Mouse (Mus musculus): Measurements from ENCODE around the gene Mapk12. TPM values are rescaled to one million over a fixed set of nuclear protein-coding genes. Genes with fewer than 3 reads are reported as not detected.

Mapk12 gene
- total RNA-seq (2017), result 0.39 to 5.8 TPM (median 3.7 TPM) in 3 replicates

DNA sequence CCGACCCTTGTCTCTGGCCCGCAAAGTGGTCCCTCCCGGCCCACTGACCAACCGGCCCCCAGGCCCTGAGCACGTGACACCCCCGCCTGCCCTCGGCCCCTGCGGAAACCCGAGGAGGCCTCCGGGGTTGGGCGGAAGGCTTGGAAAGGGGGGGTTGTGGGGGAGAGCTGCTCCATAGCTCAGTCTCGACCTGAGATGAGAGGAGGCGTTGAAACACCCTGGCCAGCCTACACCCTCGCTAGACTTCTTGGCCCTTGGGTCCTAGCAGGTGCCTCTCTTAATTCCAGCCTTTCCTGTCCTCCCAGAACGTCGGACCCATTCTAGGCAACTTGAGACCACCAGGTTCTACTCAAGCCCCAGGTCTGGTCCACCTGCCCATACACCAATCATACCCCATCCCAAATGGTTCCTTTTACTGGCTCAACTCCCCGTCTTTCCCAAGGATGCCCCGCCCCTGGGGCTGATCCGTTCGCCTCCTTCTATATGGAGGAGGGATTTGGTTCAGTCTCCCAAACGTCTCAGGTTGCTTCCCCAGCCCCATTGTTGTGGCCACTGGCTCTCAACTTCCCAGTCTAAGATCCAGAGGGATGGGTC is at the start of gene Mapk12:
Gene Mapk12, minus strand, starts transcription at position 45 of the 594 bp plus-strand sequence.
- ATAC-seq (replicated peaks; ENCODE audit: insufficient number of reproducible peaks, low FRiP score, low TSS enrichment, poor library complexity, severe bottlenecking), result no peak

DNA sequence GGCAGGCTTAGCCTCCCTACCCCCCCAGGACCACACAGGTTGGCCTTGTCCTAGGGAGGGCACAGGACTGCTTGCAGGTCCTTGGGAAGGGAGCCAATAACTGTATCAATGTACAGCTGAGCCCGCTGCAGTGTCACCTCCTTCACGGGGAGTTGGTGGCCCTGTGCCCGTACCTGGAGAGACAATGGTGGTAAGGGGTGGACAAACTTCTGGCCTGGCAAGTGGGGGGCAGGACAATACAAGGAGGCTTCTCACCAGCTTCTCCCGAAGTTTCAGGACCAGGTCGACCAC is 44.4 kb upstream of the Mapk12 start:
- ATAC-seq (replicated peaks; ENCODE audit: insufficient number of reproducible peaks, low FRiP score, low TSS enrichment, poor library complexity, severe bottlenecking), result no peak

DNA sequence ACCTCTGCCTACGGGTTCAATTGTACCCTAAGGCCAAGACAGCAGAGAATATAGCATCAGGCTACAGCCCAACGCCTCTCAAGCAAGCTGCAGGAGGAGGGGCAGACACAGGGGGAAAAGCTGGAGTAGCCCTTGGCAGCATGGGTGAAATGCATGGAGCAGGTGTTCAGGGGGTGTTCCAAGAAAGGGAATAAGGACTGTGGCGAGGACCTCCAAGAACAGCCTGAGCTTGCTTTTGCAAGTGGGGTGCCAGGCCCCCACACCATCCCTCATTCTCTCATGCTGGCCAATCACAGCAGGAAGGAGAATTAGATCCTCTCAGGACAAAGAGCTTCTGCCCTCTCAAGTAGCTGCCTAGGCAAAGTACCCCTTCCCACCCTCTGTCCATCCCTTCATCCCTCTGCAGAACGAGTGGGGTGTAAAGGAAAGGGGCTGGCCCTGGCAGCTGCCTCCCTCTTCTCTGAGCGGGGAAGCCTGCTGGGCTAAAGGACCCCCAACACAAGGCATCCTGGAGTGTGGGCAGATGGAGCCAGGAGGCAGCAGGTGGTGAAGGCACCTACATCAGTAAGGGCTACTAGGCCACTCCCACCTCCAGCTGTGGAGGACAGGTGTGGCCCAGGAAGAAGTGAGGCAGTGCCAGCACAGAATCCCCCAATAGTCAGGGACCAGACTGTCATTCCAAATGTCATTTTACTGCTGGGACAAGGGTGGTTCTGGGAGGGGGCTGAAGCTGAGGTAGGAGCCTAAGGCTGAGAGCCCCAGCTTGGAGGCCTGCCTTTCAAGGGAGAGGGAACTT is 43.8 kb upstream of the Mapk12 start:
- ATAC-seq (replicated peaks; ENCODE audit: insufficient number of reproducible peaks, low FRiP score, low TSS enrichment, poor library complexity, severe bottlenecking), result no peak

DNA sequence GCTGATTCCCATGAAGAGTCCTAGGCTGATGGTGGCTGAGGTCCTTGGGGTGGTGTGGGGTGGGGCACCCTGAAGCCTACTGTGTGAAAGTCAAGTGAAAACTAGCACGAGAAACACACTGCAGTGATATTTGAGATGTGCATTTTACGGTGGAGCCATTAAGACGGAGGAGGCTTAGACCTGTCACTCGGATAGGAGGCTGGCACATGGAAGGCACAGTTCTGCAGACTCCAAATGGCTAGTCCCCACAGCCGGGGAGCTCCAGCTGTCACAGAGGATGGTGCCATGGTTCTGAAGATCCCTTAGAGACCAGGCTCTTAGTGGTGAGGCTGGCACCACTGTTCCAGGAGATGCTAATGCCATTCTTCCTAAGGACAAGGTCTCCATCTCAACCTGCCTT is 42.3 kb upstream of the Mapk12 start:
- no peak for ATAC-seq (replicated peaks; ENCODE audit: insufficient number of reproducible peaks, low FRiP score, low TSS enrichment, poor library complexity, severe bottlenecking)

DNA sequence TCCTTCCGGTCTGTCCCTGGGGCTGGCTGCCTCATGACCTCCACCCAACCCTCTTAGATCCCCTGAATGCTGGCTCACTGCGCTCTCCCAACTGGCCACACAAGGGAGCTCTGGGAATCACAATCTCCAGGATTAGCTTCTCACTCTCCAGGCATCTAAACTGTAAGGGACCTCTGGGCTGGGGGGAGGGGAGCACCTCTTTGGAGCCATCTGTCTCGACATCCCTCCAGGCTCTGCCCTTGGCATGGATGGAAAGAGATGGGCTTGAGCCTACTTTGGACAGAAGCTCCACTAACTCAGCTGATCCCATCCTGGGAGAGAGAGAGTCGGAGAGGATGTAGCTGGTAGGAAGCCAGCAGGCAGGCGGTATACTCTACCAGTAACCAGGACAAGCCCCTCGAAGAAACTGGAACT is 41.8 kb upstream of the Mapk12 start:
- no peak for ATAC-seq (replicated peaks; ENCODE audit: insufficient number of reproducible peaks, low FRiP score, low TSS enrichment, poor library complexity, severe bottlenecking)

DNA sequence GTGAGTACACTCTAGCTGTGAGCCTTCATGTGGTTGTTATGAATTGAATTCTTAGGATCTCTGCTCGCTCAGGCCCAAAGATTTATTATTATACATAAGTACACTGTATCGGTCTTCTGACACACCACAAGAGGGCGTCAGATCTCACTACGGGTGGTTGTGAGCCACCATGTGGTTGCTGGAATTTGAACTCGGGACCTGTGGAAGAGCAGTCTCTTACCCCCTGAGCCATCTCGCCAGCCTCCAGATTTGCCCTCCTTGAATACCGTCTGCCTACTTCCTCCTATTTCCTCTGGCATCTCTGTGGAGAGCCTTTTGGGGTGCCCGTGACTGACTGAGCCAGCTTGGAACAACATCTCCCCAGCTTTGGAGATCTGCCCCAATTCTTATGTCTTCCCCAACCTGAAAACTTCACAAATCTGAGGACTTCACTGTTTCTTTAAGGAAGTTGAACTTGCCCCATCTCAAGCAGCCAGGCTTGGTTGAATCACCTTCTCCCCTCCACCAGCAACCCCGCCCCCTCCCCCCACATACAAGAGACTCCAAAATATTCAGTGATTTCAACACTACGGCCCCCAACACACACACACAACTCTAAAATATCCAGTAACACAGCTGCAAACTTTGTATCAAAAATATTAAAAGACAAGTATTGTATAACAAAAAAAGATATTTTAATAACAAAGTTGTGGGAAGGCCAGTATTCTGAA is 41.2 kb upstream of the Mapk12 start:
- no peak for ATAC-seq (replicated peaks; ENCODE audit: insufficient number of reproducible peaks, low FRiP score, low TSS enrichment, poor library complexity, severe bottlenecking)

DNA sequence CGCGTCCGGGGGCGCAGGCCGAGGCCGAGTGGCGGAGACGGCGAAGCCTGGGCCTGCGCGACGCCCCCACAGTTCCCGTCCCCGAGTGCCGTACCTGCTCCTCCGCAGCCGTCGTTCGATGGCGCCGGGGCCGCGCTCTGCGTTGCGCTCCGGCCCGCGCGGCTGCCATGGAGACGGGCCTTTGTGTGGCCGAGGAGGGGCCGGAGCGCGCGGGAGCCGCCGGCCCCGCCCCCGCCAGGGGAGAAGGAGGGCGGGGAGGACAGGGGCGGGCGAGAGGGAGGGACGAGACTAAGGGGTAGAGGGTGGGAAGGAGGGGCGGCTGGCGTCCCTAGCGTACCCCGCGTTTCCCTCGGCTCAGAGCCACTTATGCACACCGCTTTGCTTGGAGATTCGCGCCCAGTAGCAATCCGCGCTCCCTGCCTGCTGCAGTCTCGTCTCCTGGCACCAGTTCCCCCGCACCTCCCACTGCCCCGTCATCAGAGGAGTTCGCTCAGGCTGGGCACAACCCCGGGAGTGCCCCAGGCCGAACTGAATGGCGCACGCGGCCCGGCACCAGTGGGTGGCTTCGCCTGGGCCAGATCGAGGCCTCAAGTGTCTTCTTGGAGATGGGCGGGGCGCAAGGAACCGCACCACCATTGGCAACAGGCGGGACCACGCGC is 40.2 kb upstream of the Mapk12 start, which contains the start of gene Plxnb2:
Gene Plxnb2, minus strand, starts transcription at position 218 of the 659 bp plus-strand sequence.
- ATAC-seq (replicated peaks; ENCODE audit: insufficient number of reproducible peaks, low FRiP score, low TSS enrichment, poor library complexity, severe bottlenecking), result peak; percentile 29

DNA sequence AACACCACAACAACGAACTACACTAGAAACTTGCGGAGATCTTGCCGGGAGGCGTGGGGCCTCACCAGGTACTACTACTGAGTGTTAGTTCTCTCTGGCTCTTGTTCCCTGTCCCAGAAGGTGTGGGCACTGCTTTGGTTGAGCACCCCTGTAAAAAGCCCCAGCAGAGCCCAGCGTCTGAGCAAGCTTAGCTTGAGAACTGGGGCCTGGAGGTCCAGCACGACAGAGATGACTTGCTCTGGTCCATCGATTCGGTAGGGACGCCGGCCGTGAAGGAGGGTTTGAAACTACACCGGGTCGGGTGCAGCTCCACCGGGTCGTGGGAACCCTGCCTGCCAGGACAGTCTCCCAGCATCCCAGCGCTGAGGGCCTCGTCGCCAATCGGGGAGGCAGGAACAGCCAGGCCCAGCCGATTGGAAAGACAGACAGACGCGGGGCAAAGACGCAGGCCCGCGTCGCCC is 39.6 kb upstream of the Mapk12 start:
- no peak for ATAC-seq (replicated peaks; ENCODE audit: insufficient number of reproducible peaks, low FRiP score, low TSS enrichment, poor library complexity, severe bottlenecking)

DNA sequence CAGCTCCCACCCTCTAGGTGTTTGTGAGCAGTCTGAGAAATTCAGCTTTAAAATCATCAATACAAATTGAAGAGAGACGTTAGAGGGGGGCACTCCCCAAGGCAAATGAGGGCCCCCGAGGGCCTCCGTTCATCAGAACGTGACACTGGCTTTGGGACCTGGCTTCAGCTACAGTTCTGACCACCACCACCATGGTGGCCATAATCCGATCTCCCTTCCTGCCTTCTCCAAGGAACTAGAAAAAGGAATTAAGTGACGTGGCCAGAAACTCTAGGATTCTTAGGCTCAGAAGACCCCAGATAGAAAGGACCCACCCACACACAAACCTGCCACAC is 39.1 kb upstream of the Mapk12 start:
- no peak for ATAC-seq (replicated peaks; ENCODE audit: insufficient number of reproducible peaks, low FRiP score, low TSS enrichment, poor library complexity, severe bottlenecking)

DNA sequence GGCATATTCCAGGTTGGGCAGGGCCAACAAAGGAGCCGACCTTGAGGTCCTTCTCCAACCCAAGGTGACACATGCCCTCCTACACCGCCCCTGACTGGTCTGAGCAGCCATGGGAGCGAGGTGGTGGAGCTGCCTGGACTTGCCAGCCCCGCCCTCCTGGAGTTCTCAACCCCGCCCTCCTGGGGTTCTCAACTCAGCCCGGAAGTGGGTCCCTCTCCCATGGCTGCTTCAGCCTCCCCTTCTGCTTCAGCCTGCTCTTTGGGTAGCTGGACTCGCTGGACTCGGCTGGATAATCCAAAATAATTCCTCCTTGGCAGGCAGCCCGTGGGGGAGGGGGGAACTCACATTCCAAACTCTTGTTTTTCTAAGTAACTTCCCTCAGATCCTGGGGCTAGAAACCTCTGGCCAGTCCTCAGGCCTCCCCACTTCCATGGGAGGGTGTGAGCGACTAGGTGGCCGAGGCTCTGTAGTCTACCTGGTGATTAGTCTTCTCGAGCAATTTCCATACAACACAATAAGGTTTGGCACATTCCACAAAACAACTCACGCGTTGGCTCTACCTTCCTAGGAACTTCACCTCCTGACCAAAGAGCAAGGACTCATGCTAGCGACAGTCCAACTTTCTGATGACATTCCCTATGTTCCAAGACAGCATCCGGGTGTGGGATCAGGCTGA is 38.6 kb upstream of the Mapk12 start:
- no peak for ATAC-seq (replicated peaks; ENCODE audit: insufficient number of reproducible peaks, low FRiP score, low TSS enrichment, poor library complexity, severe bottlenecking)

DNA sequence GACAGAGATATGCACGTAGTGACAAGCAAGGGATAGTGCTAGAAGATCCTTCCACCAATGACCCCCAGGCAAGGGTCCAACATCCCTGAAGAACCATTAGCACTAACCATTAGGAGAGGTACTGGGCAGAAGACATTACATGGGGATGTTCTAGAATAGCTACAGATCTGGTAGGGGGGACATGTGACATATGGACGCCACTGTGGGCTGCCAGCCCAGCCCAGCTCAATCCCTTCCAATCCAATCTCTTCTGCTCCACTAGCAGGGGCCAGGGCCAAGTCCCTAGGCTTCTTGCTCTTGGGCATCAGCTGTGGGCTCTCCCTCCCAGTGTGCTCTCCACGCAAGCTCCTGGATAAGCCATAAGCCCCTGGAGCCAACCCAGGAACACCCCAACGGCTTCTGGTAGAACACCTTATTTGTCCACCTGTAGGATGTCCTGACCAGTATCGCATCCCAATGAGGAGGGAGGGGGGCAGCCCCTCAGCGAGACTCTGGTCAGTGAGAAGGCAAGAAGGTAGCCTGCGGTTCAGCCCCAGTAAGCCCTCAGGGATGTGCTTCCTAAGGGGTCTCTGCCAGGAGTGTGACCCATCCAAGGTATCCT is 37.9 kb upstream of the Mapk12 start:
- ATAC-seq (replicated peaks; ENCODE audit: insufficient number of reproducible peaks, low FRiP score, low TSS enrichment, poor library complexity, severe bottlenecking), result no peak

DNA sequence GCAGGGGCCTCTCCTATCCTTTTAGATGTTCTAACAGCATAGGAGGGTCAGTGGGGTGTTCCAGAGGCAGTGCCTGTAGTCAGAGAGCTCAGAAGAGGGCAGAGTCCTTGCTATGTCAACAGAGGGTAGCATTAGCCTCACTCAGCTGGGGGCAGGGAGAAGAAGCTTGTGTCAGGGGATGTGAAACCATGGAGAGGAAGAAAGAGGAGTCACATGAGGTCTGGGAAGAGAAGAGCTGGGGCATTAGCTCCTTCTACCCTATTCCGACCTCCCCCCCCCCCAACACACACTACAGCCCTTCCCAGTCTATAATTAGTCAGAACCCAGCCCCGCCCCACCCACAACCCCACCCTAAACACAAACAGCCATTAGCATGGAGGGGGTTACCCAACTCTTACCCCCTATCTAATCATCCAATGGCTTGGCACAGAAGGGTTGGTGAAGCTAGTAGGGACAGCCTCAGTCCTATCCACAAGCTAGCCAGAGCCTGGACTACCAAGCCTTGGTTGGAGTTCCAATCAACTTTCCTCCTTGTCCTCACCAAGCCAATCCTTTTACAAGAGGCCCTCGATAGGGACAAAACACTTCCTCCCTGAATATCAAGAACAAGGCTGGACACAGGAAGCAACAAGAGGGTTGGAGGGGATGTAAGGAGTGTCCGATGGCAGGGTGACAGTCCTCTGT is 37.2 kb upstream of the Mapk12 start:
- ATAC-seq (replicated peaks; ENCODE audit: insufficient number of reproducible peaks, low FRiP score, low TSS enrichment, poor library complexity, severe bottlenecking), result peak; percentile 67

DNA sequence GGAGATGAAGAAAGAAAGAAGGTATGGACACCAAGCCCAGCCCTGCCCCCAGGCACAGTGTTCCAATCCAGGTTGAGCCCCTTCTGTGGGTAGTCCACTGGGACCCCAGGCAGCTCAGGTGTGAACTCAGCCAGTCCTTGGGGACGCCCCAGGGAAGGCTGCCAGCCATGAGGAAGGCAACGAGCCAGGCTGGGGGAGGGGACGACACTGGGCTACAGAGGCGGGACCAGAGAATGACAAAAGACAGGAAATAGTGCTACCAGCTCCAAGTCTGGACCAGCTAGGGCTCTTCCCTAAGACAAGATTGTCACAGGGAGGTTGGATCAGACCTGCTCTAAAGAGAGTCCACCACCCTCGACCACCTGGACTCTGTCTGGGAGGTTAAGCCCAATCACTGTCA is 36.6 kb upstream of the Mapk12 start:
- peak; percentile 15; the same call in 1 of the 2 replicates for ATAC-seq (replicated peaks; ENCODE audit: insufficient number of reproducible peaks, low FRiP score, low TSS enrichment, poor library complexity, severe bottlenecking)

DNA sequence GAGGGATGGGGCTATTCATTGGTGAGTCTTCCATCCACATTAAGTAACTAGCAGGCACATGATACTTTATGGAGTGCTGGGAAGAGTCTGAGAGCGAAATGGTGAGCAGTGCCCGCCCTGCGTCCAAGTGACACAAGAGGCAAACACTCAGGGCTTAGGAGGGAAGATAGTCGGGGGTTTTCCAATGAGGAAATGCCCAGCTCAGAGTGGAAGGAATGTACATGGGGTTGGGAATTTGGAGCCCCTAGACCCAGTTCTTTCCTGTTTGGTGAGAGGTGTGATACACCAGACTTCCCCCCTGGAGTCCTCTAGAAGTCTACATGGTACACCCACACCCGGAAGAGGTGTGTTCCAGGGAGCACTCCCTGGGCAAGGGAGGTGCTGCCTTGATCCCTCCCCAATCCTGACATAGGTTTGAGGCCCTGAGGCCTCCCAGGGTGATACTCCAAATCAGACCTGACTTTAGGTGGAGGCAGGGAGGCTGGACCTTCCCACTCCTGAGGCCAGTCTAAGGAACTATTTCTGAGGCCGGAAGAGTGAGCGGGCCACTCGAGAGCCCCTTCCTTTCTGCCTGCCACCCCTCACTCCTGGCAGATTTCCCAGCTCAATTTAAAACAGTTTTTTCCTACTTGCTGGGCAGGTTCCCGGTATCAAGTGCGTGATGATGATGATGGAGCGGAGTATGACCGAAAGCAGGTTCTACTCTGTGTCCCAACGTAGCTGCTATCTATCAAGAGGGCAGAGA is 35.1 kb upstream of the Mapk12 start:
- ATAC-seq (replicated peaks; ENCODE audit: insufficient number of reproducible peaks, low FRiP score, low TSS enrichment, poor library complexity, severe bottlenecking), result no peak

DNA sequence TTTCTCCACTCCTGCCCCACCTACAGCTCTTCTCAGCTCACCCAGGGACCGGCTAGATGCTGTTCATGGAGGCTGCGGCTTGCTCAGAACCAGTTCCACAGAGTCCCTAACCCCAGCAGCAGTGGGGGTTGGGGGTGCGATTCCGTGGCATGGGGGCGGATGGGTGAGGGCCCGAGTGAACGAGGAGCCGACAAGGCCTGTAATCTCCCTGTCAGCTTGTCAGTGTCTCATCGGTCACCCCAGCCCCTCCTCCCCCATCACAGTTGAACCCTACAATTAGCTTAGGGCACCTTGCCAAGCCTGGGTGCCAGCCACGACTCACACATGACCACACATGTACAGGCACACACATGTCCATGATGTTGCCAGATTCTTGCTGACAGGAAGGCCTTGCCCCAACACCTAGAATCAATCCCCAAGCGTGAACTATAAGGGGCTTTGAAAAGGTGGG is 34.4 kb upstream of the Mapk12 start:
- ATAC-seq (replicated peaks; ENCODE audit: insufficient number of reproducible peaks, low FRiP score, low TSS enrichment, poor library complexity, severe bottlenecking), result no peak

DNA sequence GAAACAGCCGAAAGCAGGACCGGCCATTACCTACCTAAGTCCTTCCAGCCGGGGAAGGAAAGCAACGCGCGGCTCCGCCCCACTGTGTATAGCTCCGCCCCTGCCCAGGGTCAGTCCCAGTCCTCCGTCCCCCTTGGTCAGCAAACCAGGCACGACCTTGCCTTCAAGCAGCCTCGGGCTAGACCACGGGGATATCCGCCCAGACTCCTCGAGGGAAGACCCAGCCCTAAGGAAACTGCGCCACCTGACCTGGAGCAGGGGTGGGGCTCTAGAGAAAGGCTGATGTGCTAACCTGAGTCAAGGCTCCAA is 33.4 kb upstream of the Mapk12 start:
- no peak for ATAC-seq (replicated peaks; ENCODE audit: insufficient number of reproducible peaks, low FRiP score, low TSS enrichment, poor library complexity, severe bottlenecking)

DNA sequence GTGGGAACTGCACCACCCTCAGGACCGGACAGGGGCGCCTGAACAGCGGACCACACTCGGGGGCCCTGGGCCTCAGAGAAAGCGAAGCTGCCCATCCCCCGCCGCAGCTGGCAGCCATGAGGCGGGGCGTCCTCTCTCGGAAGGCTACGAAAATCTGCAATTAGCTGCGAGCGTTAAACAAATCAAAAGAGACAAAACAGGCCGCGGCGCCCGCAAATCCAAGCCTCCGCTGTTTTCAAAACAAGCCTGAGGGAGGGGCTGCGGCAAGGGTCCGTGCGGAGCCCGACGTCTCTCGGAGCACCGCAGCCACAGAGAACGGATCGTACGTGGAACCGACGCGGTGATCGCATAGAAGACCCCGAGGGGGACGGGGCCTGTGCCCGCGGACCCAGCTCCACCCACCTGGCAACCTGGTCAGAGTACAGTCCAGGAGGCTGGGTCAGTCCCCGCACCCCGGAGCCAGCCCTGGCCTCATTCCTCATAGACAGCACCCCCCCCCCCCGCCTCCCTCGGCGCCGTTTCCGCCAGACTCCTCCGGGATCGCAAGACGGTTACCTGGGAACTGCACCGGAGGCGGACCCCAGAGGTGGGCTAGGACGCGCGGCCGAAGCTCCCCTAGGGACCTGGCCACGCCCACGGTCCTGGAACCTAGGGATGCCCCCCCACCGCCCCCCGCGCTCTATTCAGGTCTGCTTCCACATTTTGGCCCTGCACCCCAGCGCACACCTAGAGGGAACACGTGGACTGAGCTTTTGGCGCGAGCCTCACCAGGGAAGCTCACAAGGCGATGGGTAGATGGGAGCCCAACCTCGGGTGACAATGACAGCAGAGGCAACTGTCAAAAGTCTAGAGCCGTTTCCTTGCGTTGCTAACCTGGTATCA is 32.8 kb upstream of the Mapk12 start:
- no peak for ATAC-seq (replicated peaks; ENCODE audit: insufficient number of reproducible peaks, low FRiP score, low TSS enrichment, poor library complexity, severe bottlenecking)
